ENCODE assay signal across 2 mouse cellular contexts in the genomic region with DNA sequence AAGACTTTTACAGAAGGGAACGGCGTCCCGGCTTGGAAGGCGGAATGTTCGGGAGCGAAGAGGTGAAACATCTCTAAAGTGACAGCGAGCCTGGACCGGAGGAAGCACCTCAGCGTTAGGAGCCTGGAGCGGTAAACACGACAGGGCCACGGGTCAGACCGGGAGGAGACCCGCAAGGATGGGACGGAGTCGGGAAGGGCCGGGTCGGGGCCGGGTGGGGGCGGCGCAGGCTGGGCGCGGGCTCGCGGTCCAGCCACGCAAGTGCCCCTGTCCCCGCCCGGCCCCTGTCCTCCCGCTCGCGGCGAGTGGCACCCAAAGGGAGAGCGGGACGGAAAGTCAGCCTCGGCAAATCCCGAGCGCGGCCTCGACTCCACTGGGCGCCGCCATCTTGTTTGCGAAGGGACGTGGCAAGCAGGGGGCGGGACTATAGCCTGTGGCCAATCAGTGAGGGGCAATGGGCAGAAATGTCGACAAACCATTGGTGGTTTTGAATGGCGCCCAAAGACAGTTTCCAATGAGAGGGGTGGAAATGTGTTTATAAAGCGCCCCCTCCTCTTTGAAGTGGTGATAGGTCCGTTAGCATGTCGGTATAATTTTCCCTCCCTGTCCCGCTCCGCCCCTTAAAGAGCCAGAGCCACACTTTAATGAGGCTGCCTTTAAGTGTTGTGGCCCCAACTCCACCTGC.
TF ChIP-seq lines count a peak whose summit lies in the region.

A gene (minus strand): TSS at position 396 of the 685 bp plus-strand sequence.
A gene (minus strand): TSS at position 413 of the 685 bp plus-strand sequence.

TF ChIP-seq in C2C12, 6 proteins besides CTCF, POLR2A, EP300 and RAD21 (continued from another document):
- TF ChIP-seq MYOD1 (IDR thresholded peaks at IDR 0.05; ENCODE audit: control insufficient read depth, insufficient read length, low read depth): no peak
- no peak for TF ChIP-seq MAX (IDR thresholded peaks at IDR 0.05)
- no peak for TF ChIP-seq USF1 (IDR thresholded peaks at IDR 0.05; ENCODE audit: low read depth)
- no peak for TF ChIP-seq MYOG (IDR thresholded peaks at IDR 0.05; ENCODE audit: control insufficient read depth, extremely low read depth, insufficient read length)

TF ChIP-seq in myocyte, 11 proteins besides CTCF, POLR2A, EP300 and RAD21 (continued from another document):
- no peak for TF ChIP-seq USF1 (IDR thresholded peaks at IDR 0.05; ENCODE audit: low read depth)
- no peak for TF ChIP-seq MYOD1 (IDR thresholded peaks at IDR 0.05; ENCODE audit: control insufficient read depth in 1 of 3, insufficient read length in 2 of 3, low read depth in 2 of 3)
- TF ChIP-seq POLR2AphosphoS2 (IDR thresholded peaks at IDR 0.05; ENCODE audit: insufficient read length, low read depth): peak; percentile 49
